Mouse (Mus musculus): ENCODE data around the gene Trip11. TPM values are rescaled to one million over a fixed set of nuclear protein-coding genes. Genes with fewer than 3 reads are reported as not detected.

Gene Trip11
- polyA plus RNA-seq, 1 experiment from 2014 or later: 22.4 TPM

- no peaks in the 10 kb centered on the region for H3K27me3 ChIP-seq (replicated peaks; ENCODE audit: control insufficient read depth, insufficient read depth, low read length)
- no peak for ATAC-seq
- no peaks in the 10 kb centered on the region for H3K9me3 ChIP-seq (ENCODE audit: control insufficient read depth, low read length)
- peaks cover 5% of the 10 kb centered on the region; the same call in 1 of the 2 replicates for H3K36me3 ChIP-seq (ENCODE audit: control insufficient read depth, insufficient read depth)
- no peak overlapping the region for H3K27ac ChIP-seq (ENCODE audit: low read length)
- 95% methylated on average over 3 of the region's 3 CpGs for WGBS
- H3K4me1 ChIP-seq (replicated peaks; ENCODE audit: control insufficient read depth, insufficient read depth, low read length): no peaks in the 10 kb centered on the region
- H3K4me2 ChIP-seq (ENCODE audit: low read length): no peak overlapping the region
- H3K9ac ChIP-seq (replicated peaks; ENCODE audit: low read depth, low read length): no peak overlapping the region
- no peak overlapping the region for H3K4me3 ChIP-seq (replicated peaks; ENCODE audit: low read length)
Observed at GRCm38 (mm10) chr12:101904170-101904569, 8.9 kb downstream of the Trip11 start.

- no peak overlapping the region for H3K27ac ChIP-seq (ENCODE audit: low read length)
- no peak overlapping the region for H3K4me2 ChIP-seq (ENCODE audit: low read length)
- H3K9me3 ChIP-seq (ENCODE audit: control insufficient read depth, low read length): no peaks in the 10 kb centered on the region
- H3K4me3 ChIP-seq (replicated peaks; ENCODE audit: low read length): no peak overlapping the region
- H3K4me1 ChIP-seq (replicated peaks; ENCODE audit: control insufficient read depth, insufficient read depth, low read length): no peaks in the 10 kb centered on the region
- H3K27me3 ChIP-seq (replicated peaks; ENCODE audit: control insufficient read depth, insufficient read depth, low read length): no peaks in the 10 kb centered on the region
- ATAC-seq: no peak
- H3K36me3 ChIP-seq (ENCODE audit: control insufficient read depth, insufficient read depth): peaks cover 2% of the 10 kb centered on the region; the same call in 1 of the 2 replicates
- WGBS: 95% methylated on average over 2 of the region's 2 CpGs
- H3K9ac ChIP-seq (replicated peaks; ENCODE audit: low read depth, low read length): no peak overlapping the region
Observed at GRCm38 (mm10) chr12:101899671-101900245, 13.3 kb downstream of the Trip11 start.

GRCm38 (mm10) chr12:101898966-101899365 lies 14.1 kb downstream of the Trip11 start:
- Histone ChIP-seq H3K9me3 (ENCODE audit: control insufficient read depth, low read length) (no peaks in the 10 kb centered on the region), H3K27me3 (replicated peaks; ENCODE audit: control insufficient read depth, insufficient read depth, low read length) (no peaks in the 10 kb centered on the region), H3K4me2 (ENCODE audit: low read length) (no peak overlapping the region), H3K27ac (ENCODE audit: low read length) (no peak overlapping the region), H3K4me3 (replicated peaks; ENCODE audit: low read length) (no peak overlapping the region), H3K4me1 (replicated peaks; ENCODE audit: control insufficient read depth, insufficient read depth, low read length) (no peaks in the 10 kb centered on the region), H3K9ac (replicated peaks; ENCODE audit: low read depth, low read length) (no peak overlapping the region), H3K36me3 (ENCODE audit: control insufficient read depth, insufficient read depth) (peaks cover 5% of the 10 kb centered on the region; the same call in 1 of the 2 replicates)
- WGBS: 97% methylated on average over 8 of the region's 8 CpGs
- ATAC-seq: no peak

- Histone ChIP-seq H3K9me3 (ENCODE audit: control insufficient read depth, low read length) (no peaks in the 10 kb centered on the region), H3K27me3 (replicated peaks; ENCODE audit: control insufficient read depth, insufficient read depth, low read length) (no peaks in the 10 kb centered on the region), H3K4me2 (ENCODE audit: low read length) (no peak overlapping the region), H3K9ac (replicated peaks; ENCODE audit: low read depth, low read length) (no peak overlapping the region), H3K27ac (ENCODE audit: low read length) (no peak overlapping the region), H3K36me3 (ENCODE audit: control insufficient read depth, insufficient read depth) (peaks cover 17% of the 10 kb centered on the region), H3K4me1 (replicated peaks; ENCODE audit: control insufficient read depth, insufficient read depth, low read length) (no peaks in the 10 kb centered on the region), H3K4me3 (replicated peaks; ENCODE audit: low read length) (no peak overlapping the region)
- WGBS: 94% methylated on average over 7 of the region's 7 CpGs
- ATAC-seq: no peak
Observed at GRCm38 (mm10) chr12:101897113-101897512, 16.0 kb downstream of the Trip11 start.

- Histone ChIP-seq H3K4me2 (ENCODE audit: low read length) (no peak overlapping the region), H3K36me3 (ENCODE audit: control insufficient read depth, insufficient read depth) (peaks cover 18% of the 10 kb centered on the region), H3K9me3 (ENCODE audit: control insufficient read depth, low read length) (no peaks in the 10 kb centered on the region), H3K27me3 (replicated peaks; ENCODE audit: control insufficient read depth, insufficient read depth, low read length) (no peaks in the 10 kb centered on the region), H3K27ac (ENCODE audit: low read length) (no peak overlapping the region), H3K4me3 (replicated peaks; ENCODE audit: low read length) (no peak overlapping the region), H3K4me1 (replicated peaks; ENCODE audit: control insufficient read depth, insufficient read depth, low read length) (no peaks in the 10 kb centered on the region), H3K9ac (replicated peaks; ENCODE audit: low read depth, low read length) (no peak overlapping the region)
- WGBS: 87% methylated on average over 8 of the region's 8 CpGs
- ATAC-seq: no peak
Observed at GRCm38 (mm10) chr12:101893296-101893695, 19.8 kb downstream of the Trip11 start.

- no peak for ATAC-seq
- Histone ChIP-seq H3K9me3 (ENCODE audit: control insufficient read depth, low read length) (no peaks in the 10 kb centered on the region), H3K9ac (replicated peaks; ENCODE audit: low read depth, low read length) (no peak overlapping the region), H3K4me3 (replicated peaks; ENCODE audit: low read length) (no peak overlapping the region), H3K27me3 (replicated peaks; ENCODE audit: control insufficient read depth, insufficient read depth, low read length) (no peaks in the 10 kb centered on the region), H3K27ac (ENCODE audit: low read length) (no peak overlapping the region), H3K4me1 (replicated peaks; ENCODE audit: control insufficient read depth, insufficient read depth, low read length) (no peaks in the 10 kb centered on the region), H3K4me2 (ENCODE audit: low read length) (no peak overlapping the region), H3K36me3 (ENCODE audit: control insufficient read depth, insufficient read depth) (peaks cover 18% of the 10 kb centered on the region)
- 95% methylated on average over 2 of the region's 2 CpGs for WGBS
Observed at GRCm38 (mm10) chr12:101892832-101893231, 20.2 kb downstream of the Trip11 start.

- no peaks in the 10 kb centered on the region for H3K27me3 ChIP-seq (replicated peaks; ENCODE audit: control insufficient read depth, insufficient read depth, low read length)
- no peak overlapping the region for H3K9ac ChIP-seq (replicated peaks; ENCODE audit: low read depth, low read length)
- H3K4me1 ChIP-seq (replicated peaks; ENCODE audit: control insufficient read depth, insufficient read depth, low read length): no peaks in the 10 kb centered on the region
- H3K4me2 ChIP-seq (ENCODE audit: low read length): no peak overlapping the region
- ATAC-seq: no peak
- no peak overlapping the region for H3K4me3 ChIP-seq (replicated peaks; ENCODE audit: low read length)
- WGBS: 84% methylated on average over 5 of the region's 5 CpGs
- peaks cover 24% of the 10 kb centered on the region for H3K36me3 ChIP-seq (ENCODE audit: control insufficient read depth, insufficient read depth)
- H3K9me3 ChIP-seq (ENCODE audit: control insufficient read depth, low read length): no peaks in the 10 kb centered on the region
- H3K27ac ChIP-seq (ENCODE audit: low read length): no peak overlapping the region
Observed at GRCm38 (mm10) chr12:101891066-101891465, 22.0 kb downstream of the Trip11 start.

- no peak overlapping the region for H3K9ac ChIP-seq (replicated peaks; ENCODE audit: low read depth, low read length)
- H3K4me2 ChIP-seq (ENCODE audit: low read length): no peak overlapping the region
- WGBS: 95% methylated on average over 3 of the region's 3 CpGs
- no peaks in the 10 kb centered on the region for H3K4me1 ChIP-seq (replicated peaks; ENCODE audit: control insufficient read depth, insufficient read depth, low read length)
- H3K4me3 ChIP-seq (replicated peaks; ENCODE audit: low read length): no peak overlapping the region
- no peak overlapping the region for H3K27ac ChIP-seq (ENCODE audit: low read length)
- H3K9me3 ChIP-seq (ENCODE audit: control insufficient read depth, low read length): no peaks in the 10 kb centered on the region
- peaks cover 31% of the 10 kb centered on the region for H3K36me3 ChIP-seq (ENCODE audit: control insufficient read depth, insufficient read depth)
- H3K27me3 ChIP-seq (replicated peaks; ENCODE audit: control insufficient read depth, insufficient read depth, low read length): no peaks in the 10 kb centered on the region
- no peak for ATAC-seq
Observed at GRCm38 (mm10) chr12:101889351-101889750, 23.7 kb downstream of the Trip11 start.

- H3K36me3 ChIP-seq (ENCODE audit: control insufficient read depth, insufficient read depth): peaks cover 29% of the 10 kb centered on the region
- 92% methylated on average over 2 of the region's 2 CpGs for WGBS
Observed at GRCm38 (mm10) chr12:101888312-101888711, 24.8 kb downstream of the Trip11 start.

GRCm38 (mm10) chr12:101884926-101885325 lies 28.1 kb downstream of the Trip11 start:
- peaks cover 27% of the 10 kb centered on the region for H3K36me3 ChIP-seq (ENCODE audit: control insufficient read depth, insufficient read depth)
- H3K4me3 ChIP-seq (replicated peaks; ENCODE audit: low read length): no peak overlapping the region
- no peak for ATAC-seq
- H3K9ac ChIP-seq (replicated peaks; ENCODE audit: low read depth, low read length): no peak overlapping the region
- H3K4me1 ChIP-seq (replicated peaks; ENCODE audit: control insufficient read depth, insufficient read depth, low read length): no peaks in the 10 kb centered on the region
- H3K4me2 ChIP-seq (ENCODE audit: low read length): no peak overlapping the region
- H3K9me3 ChIP-seq (ENCODE audit: control insufficient read depth, low read length): no peaks in the 10 kb centered on the region
- no peak overlapping the region for H3K27ac ChIP-seq (ENCODE audit: low read length)
- WGBS: 93% methylated on average over 7 of the region's 7 CpGs
- H3K27me3 ChIP-seq (replicated peaks; ENCODE audit: control insufficient read depth, insufficient read depth, low read length): no peaks in the 10 kb centered on the region

More at GRCm38 (mm10) chr12:101888312-101888711, 24.8 kb downstream of the Trip11 start:
- no peak overlapping the region for H3K4me2 ChIP-seq (ENCODE audit: low read length)
- H3K27ac ChIP-seq (ENCODE audit: low read length): no peak overlapping the region
- ATAC-seq: no peak
- H3K27me3 ChIP-seq (replicated peaks; ENCODE audit: control insufficient read depth, insufficient read depth, low read length): no peaks in the 10 kb centered on the region
- no peaks in the 10 kb centered on the region for H3K9me3 ChIP-seq (ENCODE audit: control insufficient read depth, low read length)
- H3K4me3 ChIP-seq (replicated peaks; ENCODE audit: low read length): no peak overlapping the region
- no peaks in the 10 kb centered on the region for H3K4me1 ChIP-seq (replicated peaks; ENCODE audit: control insufficient read depth, insufficient read depth, low read length)
- no peak overlapping the region for H3K9ac ChIP-seq (replicated peaks; ENCODE audit: low read depth, low read length)
